Comparison of ENCODE assay signal across 21 mouse cellular contexts in the genomic region with DNA sequence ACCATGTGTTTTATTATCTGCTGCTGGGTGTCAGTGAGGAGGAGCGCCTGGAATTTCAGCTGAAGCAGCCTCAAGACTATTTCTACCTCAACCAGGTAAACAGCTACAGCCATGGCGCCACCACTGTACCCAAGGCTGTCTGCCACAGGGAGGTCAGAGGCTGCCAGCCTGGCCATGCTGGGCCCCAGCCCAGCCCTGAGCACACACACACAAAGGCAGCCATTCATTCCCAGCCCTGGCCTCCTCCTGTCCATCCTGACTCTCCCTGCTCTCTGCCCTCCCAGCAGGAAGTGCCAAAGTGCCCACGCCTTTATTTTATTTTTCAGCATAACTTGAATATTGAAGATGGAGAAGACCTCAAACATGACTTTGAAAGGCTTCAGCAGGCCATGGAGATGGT.
"Had no signal": no experiment of that assay in that cellular context is flagged by ENCODE, and none has a peak within 500 bp of the region (broad histone marks: within the 10 kb centered on the region; RNA-seq: fewer than 3 reads in every experiment).

No protein-coding gene starts in this region.

- H3K4me3 ChIP-seq: kidney, embryonic 15.5 days; midbrain, embryonic 12.5 days; midbrain, embryonic 15.5 days; neural tube, embryonic 12.5 days; neural tube, embryonic 15.5 days; stomach, embryonic 15.5 days had no signal

- ATAC-seq: liver, postnatal 0 days; lung, postnatal 0 days; midbrain, embryonic 15.5 days had no signal

- H3K27ac ChIP-seq: kidney, embryonic 15.5 days; liver, embryonic 14.5 days; macrophage; midbrain, embryonic 12.5 days; midbrain, embryonic 15.5 days; neural tube, embryonic 12.5 days; neural tube, embryonic 15.5 days; stomach, embryonic 15.5 days had no signal

- H3K9ac ChIP-seq: kidney, embryonic 15.5 days; liver, embryonic 14.5 days; liver, postnatal 0 days; lung, embryonic 14.5 days; midbrain, embryonic 12.5 days; midbrain, embryonic 15.5 days; neural tube, embryonic 12.5 days; neural tube, embryonic 15.5 days; stomach, embryonic 15.5 days had no signal

- H3K27me3 ChIP-seq: kidney, embryonic 15.5 days; midbrain, embryonic 12.5 days; midbrain, embryonic 15.5 days; neural tube, embryonic 12.5 days; neural tube, embryonic 15.5 days; stomach, embryonic 15.5 days had no signal

- H3K4me2 ChIP-seq: kidney, embryonic 15.5 days; liver, embryonic 11.5 days; lung, embryonic 14.5 days; midbrain, embryonic 12.5 days; midbrain, embryonic 15.5 days; neural tube, embryonic 12.5 days; neural tube, embryonic 15.5 days; stomach, embryonic 15.5 days had no signal

- H3K9me3 ChIP-seq: kidney, embryonic 15.5 days; midbrain, embryonic 12.5 days; midbrain, embryonic 15.5 days; neural tube, embryonic 12.5 days; neural tube, embryonic 15.5 days; stomach, embryonic 15.5 days had no signal

- DNase-seq: kidney, adult 8-10 months; kidney, postnatal 10 days; kidney, postnatal 36 days; liver, postnatal 0 days; lung, embryonic 14.5 days; retina, postnatal 1 day; right cerebral cortex, postnatal 25 days; spleen, adult 18-20 months; thymus, adult 18-20 months; thymus, postnatal 14 days; thymus, postnatal 4 days had no signal

- H3K4me1 ChIP-seq: kidney, embryonic 15.5 days; midbrain, embryonic 12.5 days; midbrain, embryonic 15.5 days; neural tube, embryonic 12.5 days; neural tube, embryonic 15.5 days; stomach, embryonic 15.5 days had no signal
